Mouse (Mus musculus) brain, adult 2 months (tissue): ENCODE measurements around the gene Pus10.

ENCODE experiments used
- DNase-seq: peaks from one replicate; pipeline ENCODE4 v3.0.0; 2011; ENCODE audit warnings: low read depth, low spot score

Gene Pus10

GRCm38 (mm10) chr11:23695847-23696246 is 30.4 kb downstream of the Pus10 start:
- DNase-seq: no peak

GRCm38 (mm10) chr11:23698526-23698925 is 33.1 kb downstream of the Pus10 start:
- no peak for DNase-seq

GRCm38 (mm10) chr11:23699414-23700095 is 34.1 kb downstream of the Pus10 start:
- no peak for DNase-seq

GRCm38 (mm10) chr11:23701831-23702230 is 36.4 kb downstream of the Pus10 start:
- DNase-seq: no peak

GRCm38 (mm10) chr11:23704604-23705294 is 39.3 kb downstream of the Pus10 start:
- DNase-seq: no peak

- DNase-seq: no peak
Observed at GRCm38 (mm10) chr11:23712299-23712698, 46.8 kb downstream of the Pus10 start.

GRCm38 (mm10) chr11:23718856-23719255 is 53.4 kb downstream of the Pus10 start:
- no peak for DNase-seq

- no peak for DNase-seq
Observed at GRCm38 (mm10) chr11:23719825-23720224, 54.4 kb downstream of the Pus10 start.

- no peak for DNase-seq
Observed at GRCm38 (mm10) chr11:23722326-23722725, 56.9 kb downstream of the Pus10 start.

- DNase-seq: no peak
Observed at GRCm38 (mm10) chr11:23725850-23726249, 60.4 kb downstream of the Pus10 start.

- DNase-seq: no peak
Observed at GRCm38 (mm10) chr11:23726441-23726840, 61.0 kb downstream of the Pus10 start.

- DNase-seq: no peak
Observed at GRCm38 (mm10) chr11:23728186-23728585, 62.7 kb downstream of the Pus10 start.

- no peak for DNase-seq
Observed at GRCm38 (mm10) chr11:23730120-23730519, 64.6 kb downstream of the Pus10 start.

- no peak for DNase-seq
Observed at GRCm38 (mm10) chr11:23732840-23733239, 67.4 kb downstream of the Pus10 start.

- DNase-seq: no peak
Observed at GRCm38 (mm10) chr11:23734749-23735286, 69.3 kb downstream of the Pus10 start.

GRCm38 (mm10) chr11:23735820-23736470 is 70.5 kb downstream of the Pus10 start:
- DNase-seq: peak; percentile 79

GRCm38 (mm10) chr11:23740895-23741294 is 75.4 kb downstream of the Pus10 start:
- DNase-seq: no peak

- DNase-seq: no peak
Observed at GRCm38 (mm10) chr11:23741386-23741785, 75.9 kb downstream of the Pus10 start.

- no peak for DNase-seq
Observed at GRCm38 (mm10) chr11:23744352-23744751, 78.9 kb downstream of the Pus10 start.

- DNase-seq: no peak
Observed at GRCm38 (mm10) chr11:23746102-23746501, 80.6 kb downstream of the Pus10 start.

- DNase-seq: no peak
Observed at GRCm38 (mm10) chr11:23753136-23753710, 87.7 kb downstream of the Pus10 start.

GRCm38 (mm10) chr11:23754329-23754728 is 88.9 kb downstream of the Pus10 start:
- no peak for DNase-seq
